Mouse (Mus musculus): Measurements from ENCODE around the gene Dnajb7. TPM values are rescaled to one million over a fixed set of nuclear protein-coding genes. Genes with fewer than 3 reads are reported as not detected.

Dnajb7 gene
- polyA plus RNA-seq, 1 experiment, result 0.04 TPM

GRCm38 (mm10) chr15:81359421-81359820, 48.7 kb downstream of the Dnajb7 start:
- peaks cover 40% of the 10 kb centered on the region for H3K4me1 ChIP-seq (ENCODE audit: control insufficient read depth)
- TF ChIP-seq TAL1 (IDR thresholded peaks at IDR 0.05; ENCODE audit: low read length) (no peak), GATA1 (IDR thresholded peaks at IDR 0.05; ENCODE audit: low read length) (no peak)
- no peaks in the 10 kb centered on the region for H3K9me3 ChIP-seq (ENCODE audit: control insufficient read depth, low read length)
- peaks cover 10% of the 10 kb centered on the region for H3K36me3 ChIP-seq (ENCODE audit: control insufficient read depth)
- H3K27me3 ChIP-seq (ENCODE audit: control insufficient read depth), result no peaks in the 10 kb centered on the region
- H3K4me3 ChIP-seq (replicated peaks), result peak overlapping the region; percentile 82

DNA sequence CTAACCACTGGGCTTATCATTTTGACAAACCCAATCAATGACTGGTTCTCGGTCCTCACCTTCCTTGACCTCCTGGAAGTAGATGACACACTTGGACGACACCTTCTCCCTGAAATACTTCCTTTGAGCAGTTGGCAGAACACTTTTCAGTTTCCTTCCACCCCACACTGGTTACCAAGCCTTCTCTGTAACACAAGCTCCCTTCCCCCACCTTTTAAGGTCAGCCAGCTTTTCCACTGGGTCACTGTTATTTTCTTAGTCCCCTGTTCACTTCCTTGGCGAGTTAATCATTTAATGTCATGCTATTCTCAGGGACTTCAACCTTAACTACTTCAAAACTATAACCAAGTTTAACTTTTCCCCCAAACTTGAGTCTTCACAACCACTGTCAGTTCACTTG, 49.2 kb downstream of the Dnajb7 start:
- Histone ChIP-seq H3K4me1 (ENCODE audit: control insufficient read depth) (peaks cover 40% of the 10 kb centered on the region), H3K9me3 (ENCODE audit: control insufficient read depth, low read length) (no peaks in the 10 kb centered on the region), H3K4me3 (replicated peaks) (no peak overlapping the region), H3K36me3 (ENCODE audit: control insufficient read depth) (peaks cover 12% of the 10 kb centered on the region), H3K27me3 (ENCODE audit: control insufficient read depth) (no peaks in the 10 kb centered on the region)
- TF ChIP-seq GATA1 (IDR thresholded peaks at IDR 0.05; ENCODE audit: low read length), result no peak
- TF ChIP-seq TAL1 (IDR thresholded peaks at IDR 0.05; ENCODE audit: low read length), result no peak

- peaks cover 8% of the 10 kb centered on the region for H3K36me3 ChIP-seq (ENCODE audit: control insufficient read depth)
- no peaks in the 10 kb centered on the region for H3K9me3 ChIP-seq (ENCODE audit: control insufficient read depth, low read length)
- no peak overlapping the region for H3K4me3 ChIP-seq (replicated peaks)
- H3K27me3 ChIP-seq (ENCODE audit: control insufficient read depth), result no peaks in the 10 kb centered on the region
- H3K4me1 ChIP-seq (ENCODE audit: control insufficient read depth), result peaks cover 33% of the 10 kb centered on the region
- no peak for TF ChIP-seq TAL1 (IDR thresholded peaks at IDR 0.05; ENCODE audit: low read length)
- no peak for TF ChIP-seq GATA1 (IDR thresholded peaks at IDR 0.05; ENCODE audit: low read length)
These were observed 51.2 kb downstream of the Dnajb7 start for GRCm38 (mm10) chr15:81356946-81357345.

Other genes with a start within 250 kb of the Dnajb7 start
- gene Mrtfa, start 217.5 kb downstream of the Dnajb7 start, polyA plus RNA-seq (2012), result 0.47 and 0.51 TPM in 2 replicates
- gene Mchr1, start 172.8 kb downstream of the Dnajb7 start, polyA plus RNA-seq (2012), result not detected in 2 replicates
- gene Slc25a17, start 47.5 kb downstream of the Dnajb7 start, polyA plus RNA-seq (2012), result 0.42 and 0.54 TPM in 2 replicates
- 4.7 and 4.8 TPM in 2 replicates for gene St13, start 8.2 kb downstream of the Dnajb7 start, polyA plus RNA-seq (2012)
- 0.03 and 0.06 TPM in 2 replicates for gene Xpnpep3, start 8.2 kb downstream of the Dnajb7 start, polyA plus RNA-seq (2012)
- gene Rbx1, start 58.0 kb upstream of the Dnajb7 start, polyA plus RNA-seq (2012), result 2.0 and 2.4 TPM in 2 replicates
- gene Ep300, start 177.1 kb upstream of the Dnajb7 start, polyA plus RNA-seq (2012), result 2.2 and 2.4 TPM in 2 replicates